Mouse (Mus musculus): Measurements from ENCODE around the gene Ttll11.

DNA sequence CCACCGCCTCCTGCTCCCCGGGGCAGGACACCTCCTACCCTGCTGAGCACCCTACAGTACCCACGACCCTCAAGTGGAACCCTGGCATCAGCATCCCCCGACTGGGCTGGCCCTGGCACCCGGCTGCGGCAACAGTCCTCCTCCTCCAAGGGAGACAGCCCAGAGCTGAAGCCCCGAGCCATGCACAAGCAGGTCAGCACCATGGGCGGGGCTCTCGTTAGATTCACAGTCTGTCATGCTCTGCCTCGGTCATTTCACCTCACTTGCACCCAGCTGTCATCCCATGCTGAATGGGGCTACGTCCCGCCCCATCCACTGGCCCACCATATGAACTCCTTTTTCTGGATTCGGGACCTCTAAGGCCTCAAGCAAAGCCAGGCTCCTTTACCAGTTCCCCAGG lies 259.2 kb downstream of the Ttll11 start:
- TF ChIP-seq CTCF (IDR thresholded peaks at IDR 0.05; ENCODE audit: low read depth, low read length) (no peak), POLR2A (IDR thresholded peaks at IDR 0.05; ENCODE audit: borderline replicate concordance, low read depth, low read length) (no peak)

Data from bone marrow macrophage, adult 2 months (primary cell).